Mouse (Mus musculus): Measurements from ENCODE around the gene Tlnrd1. TPM values are rescaled to one million over a fixed set of nuclear protein-coding genes. Genes with fewer than 3 reads are reported as not detected.

Tlnrd1 gene
- 10 to 100 TPM in 1 of 2 experiments, 1 to 10 TPM in 1; 8.2 to 10.4 TPM for total RNA-seq (2023)

GRCm38 (mm10) chr7:83884021-83884658 lies at the start of gene Tlnrd1, which contains the start of gene Mesd:
Gene Tlnrd1 (minus strand): TSS chr7:83884305.
Gene Mesd (plus strand): TSS chr7:83884466.

Other genes starting within 250 kb of the Tlnrd1 start
- 100 to 1,000 TPM; 228 to 229 TPM for gene Il16, start 138.6 kb downstream of the Tlnrd1 start, total RNA-seq (2023)
- not detected for gene Cfap161, start 89.4 kb downstream of the Tlnrd1 start, total RNA-seq (2023)
- 10 to 100 TPM; 33.0 to 37.4 TPM for gene Mesd, start 161 bp upstream of the Tlnrd1 start, total RNA-seq (2023)
- not detected for gene Cemip, start 202.2 kb upstream of the Tlnrd1 start, total RNA-seq (2023)